Mouse (Mus musculus): ENCODE results near the gene Nphs1.

GRCm38 (mm10) chr7:30412735-30413147, 45.4 kb upstream of the Nphs1 start:
- no peak for TF ChIP-seq POLR2A (IDR thresholded peaks at IDR 0.05; ENCODE audit: low read depth, low read length)
- TF ChIP-seq CTCF (IDR thresholded peaks at IDR 0.05; ENCODE audit: extremely low read depth, insufficient read depth, insufficient read length, insufficient replicate concordance) = no peak
